8 mouse cellular contexts compared by ENCODE assay signal in genomic region chr10:80622661-80623456, GRCm38 (mm10). TPM values are rescaled to one million over a fixed set of nuclear protein-coding genes. Genes with fewer than 3 reads are reported as not detected.
DNase-seq lines count a peak whose midpoint lies in the region; ATAC-seq and TF ChIP-seq lines count a peak whose summit lies in the region.

Gene Csnk1g2 (plus strand): TSS chr10:80622838.

- H3K4me1 ChIP-seq in midbrain, embryonic 10.5 days: peaks cover 60% of the 10 kb centered on the region
- peaks cover 5% of the 10 kb centered on the region; the same call in 1 of the 2 replicates for H3K4me1 ChIP-seq in stomach, postnatal 0 days (replicated peaks; ENCODE audit: control insufficient read depth, insufficient read depth)

- peak within 1 kb of the TSS; percentile 92 for H3K4me3 ChIP-seq in midbrain, embryonic 10.5 days
- peak within 1 kb of the TSS; percentile 84 for H3K4me3 ChIP-seq in stomach, postnatal 0 days (ENCODE audit: low read depth, low read length)

- no peak for ATAC-seq in inflammation-experienced regulatory T-cells, adult 6 months
- ATAC-seq in stomach, postnatal 0 days (ENCODE audit: low FRiP score, low TSS enrichment): peak; percentile 29

- H3K27ac ChIP-seq in midbrain, embryonic 10.5 days (replicated peaks): peak within 1 kb of the TSS; percentile 95
- peak within 1 kb of the TSS; percentile 93 for H3K27ac ChIP-seq in stomach, postnatal 0 days (replicated peaks)

- H3K9me3 ChIP-seq in midbrain, embryonic 10.5 days (replicated peaks): no peaks in the 10 kb centered on the region
- H3K9me3 ChIP-seq in stomach, postnatal 0 days (ENCODE audit: control insufficient read depth, low read length): no peaks in the 10 kb centered on the region

- H3K36me3 ChIP-seq in midbrain, embryonic 10.5 days: peaks cover 15% of the 10 kb centered on the region
- H3K36me3 ChIP-seq in stomach, postnatal 0 days (ENCODE audit: control insufficient read depth, insufficient read depth, low read length): no peaks in the 10 kb centered on the region; the same call in 1 of the 2 replicates

- intact Hi-C loops in gastrocnemius, postnatal 14 days (cut with DNase I; ENCODE audit: low total_unique reads): no loop called here
- intact Hi-C loops in left cerebral cortex, postnatal 36 days (cut with DNase I): loop anchor here (2.0 kb wide), 3 partner anchors 34 to 54 kb away; partner anchors contain the start of genes Btbd2 and Klf16

- peak within 1 kb of the TSS; percentile 93 for H3K4me2 ChIP-seq in stomach, postnatal 0 days (replicated peaks; ENCODE audit: low read depth)

- no peaks in the 10 kb centered on the region for H3K27me3 ChIP-seq in midbrain, embryonic 10.5 days (ENCODE audit: low read depth, poor library complexity, severe bottlenecking)
- no peaks in the 10 kb centered on the region for H3K27me3 ChIP-seq in stomach, postnatal 0 days (ENCODE audit: control insufficient read depth, insufficient read depth, low read length)

- TF ChIP-seq EP300 in stomach, postnatal 0 days (optimal IDR thresholded peaks at IDR 0.05): no peak

- peak within 1 kb of the TSS; percentile 87 for H3K9ac ChIP-seq in stomach, postnatal 0 days (ENCODE audit: low read length)

- TF ChIP-seq CTCF in stomach, postnatal 0 days (IDR thresholded peaks at IDR 0.05; ENCODE audit: low read depth): no peak; the same call in 1 of the 2 replicates

- under 1% methylated on average over 82 of the region's 85 CpGs for WGBS in midbrain, embryonic 10.5 days
- WGBS in stomach, postnatal 0 days: under 1% methylated on average over 80 of the region's 85 CpGs

- DNase-seq in lung, adult 18-20 months: peak; percentile 46 to 49
- DNase-seq in lung, postnatal 25 days (ENCODE audit: low spot score): no peak
- DNase-seq in cerebellum, adult 9-10 months: peak; percentile 84
- peak; percentile 65 for DNase-seq in gastrocnemius, postnatal 14 days
- no peak for DNase-seq in left cerebral cortex, postnatal 36 days (ENCODE audit: low spot score in 2 of 2)
- peak; percentile 40 for DNase-seq in midbrain, embryonic 10.5 days (ENCODE audit: low spot score)
- DNase-seq in stomach, postnatal 0 days (ENCODE audit: low spot score): peak; percentile 77

RNA-seq across cellular contexts. Expression of gene Csnk1g2, which starts in this region (rescaled TPM):
- 100 to 1,000 TPM in 1 of 2 experiments, 10 to 100 TPM in 1; 94.3 to 105 TPM for total RNA-seq in gastrocnemius, postnatal 14 days (2021)
- 10 to 100 TPM; 11.7 to 16.3 (median 13.2) TPM for polyA plus RNA-seq in inflammation-experienced regulatory T-cells, adult 6 months (2017; shearing (Covaris generic))
- 100 to 1,000 TPM; 208 to 256 TPM for total RNA-seq in left cerebral cortex, postnatal 36 days (2021)
- polyA plus RNA-seq in midbrain, embryonic 10.5 days (2016; fragmentation: Nextera tagmentation; extraction: Ambion mirVana): 131 and 151 TPM in 2 replicates
- 75.4 and 83.9 TPM in 2 replicates for polyA plus RNA-seq in stomach, postnatal 0 days (2015; fragmentation: Nextera tagmentation; extraction: Ambion mirVana)

Comparison
In these comparisons a context has a peak if more than half of its experiments do, and no peak if none do; other contexts are left out.
1. DNase-seq: peak in lung, adult 18-20 months (2 of 2), cerebellum, adult 9-10 months (single experiment), gastrocnemius, postnatal 14 days (single experiment), midbrain, embryonic 10.5 days (single experiment) and stomach, postnatal 0 days (single experiment); none in lung, postnatal 25 days (single experiment) and left cerebral cortex, postnatal 36 days (0 of 2).